Mouse (Mus musculus): ENCODE data around the gene Ksr1. TPM values are rescaled to one million over a fixed set of nuclear protein-coding genes. Genes with fewer than 3 reads are reported as not detected.

Gene Ksr1
- total RNA-seq, 4 experiments from 2014 or later, result 5.9 to 8.2 (median 6.5) TPM

GRCm38 (mm10) chr11:78982513-78983291 lies 163.5 kb downstream of the Ksr1 start:
- no peak for DNase-seq (ENCODE audit: low spot score)

GRCm38 (mm10) chr11:78982042-78982441 lies 164.2 kb downstream of the Ksr1 start:
- DNase-seq (ENCODE audit: low spot score), result no peak

GRCm38 (mm10) chr11:78980083-78980634 lies 166.0 kb downstream of the Ksr1 start:
- no peak for DNase-seq (ENCODE audit: low spot score)

- no peak for DNase-seq (ENCODE audit: low spot score)
Observed at GRCm38 (mm10) chr11:78978176-78979019, 167.8 kb downstream of the Ksr1 start.

GRCm38 (mm10) chr11:78976731-78977510 lies 169.3 kb downstream of the Ksr1 start:
- DNase-seq (ENCODE audit: low spot score), result no peak

GRCm38 (mm10) chr11:78973381-78974150 lies 172.6 kb downstream of the Ksr1 start:
- DNase-seq (ENCODE audit: low spot score), result peak; percentile 65

- DNase-seq (ENCODE audit: low spot score), result no peak
Observed at GRCm38 (mm10) chr11:78972811-78973351, 173.3 kb downstream of the Ksr1 start.

GRCm38 (mm10) chr11:78972328-78972727 lies 173.9 kb downstream of the Ksr1 start:
- DNase-seq (ENCODE audit: low spot score), result no peak

- DNase-seq (ENCODE audit: low spot score), result no peak
Observed at GRCm38 (mm10) chr11:78971746-78972145, 174.5 kb downstream of the Ksr1 start.

GRCm38 (mm10) chr11:78971096-78971495 lies 175.1 kb downstream of the Ksr1 start:
- DNase-seq (ENCODE audit: low spot score), result no peak

GRCm38 (mm10) chr11:78968121-78968520 lies 178.1 kb downstream of the Ksr1 start:
- DNase-seq (ENCODE audit: low spot score), result no peak

GRCm38 (mm10) chr11:78967371-78967770 lies 178.8 kb downstream of the Ksr1 start:
- DNase-seq (ENCODE audit: low spot score), result no peak

Other genes starting within 250 kb of the Ksr1 start
- 1 to 10 TPM; 4.1 to 6.9 (median 4.3) TPM for gene Nos2, start 225.6 kb downstream of the Ksr1 start, total RNA-seq (2022)
- 10 to 100 TPM; 15.9 to 19.3 (median 17.1) TPM for gene Lgals9, start 161.5 kb downstream of the Ksr1 start, total RNA-seq (2022)
- 10 to 100 TPM in 3 of 4 experiments, 1 to 10 TPM in 1; 9.5 to 13.5 (median 12.3) TPM for gene Wsb1, start 108.3 kb upstream of the Ksr1 start, total RNA-seq (2022)
- not detected for gene Gm9964, start 150.5 kb upstream of the Ksr1 start, total RNA-seq (2022)
- gene Nf1, start 193.3 kb upstream of the Ksr1 start, total RNA-seq (2022), result 10 to 100 TPM; 25.2 to 31.6 (median 29.9) TPM